Mouse (Mus musculus) megakaryocyte, embryonic 14.5 days (primary cell): ENCODE results near the gene Hist1h2ab. TPM values are rescaled to one million over a fixed set of nuclear protein-coding genes. Genes with fewer than 3 reads are reported as not detected.
"Not testable (repeated sequence)": the region's sequence is repeated elsewhere in the genome, so short reads cannot be mapped to it uniquely, and the experiment has no call there.

ENCODE experiments used
- H3K27me3 ChIP-seq: replicated peaks from 2 replicates; pipeline ENCODE3; 2012; ENCODE audit warnings: inconsistent platforms
- H3K36me3 ChIP-seq: replicated peaks from 2 replicates; pipeline ENCODE3; 2012; ENCODE audit warnings: low read length, inconsistent platforms, mixed read lengths
- H3K4me1 ChIP-seq: 2 replicates; pipeline ENCODE4 v1.6.1; 2012; ENCODE audit warnings: inconsistent platforms
- H3K4me3 ChIP-seq: replicated peaks from 2 replicates; pipeline ENCODE3; 2012; ENCODE audit warnings: moderate library complexity, mild to moderate bottlenecking, inconsistent platforms
- H3K9me3 ChIP-seq: 2 replicates; pipeline ENCODE4 v1.6.1; 2012; ENCODE audit warnings: inconsistent platforms
- FLI1 ChIP-seq: IDR thresholded peaks from 2 replicates; pipeline ENCODE4 v1.6.1; 2012; ENCODE audit warnings: low read length, inconsistent platforms, mixed read lengths
- GATA1 ChIP-seq: IDR thresholded peaks from 3 replicates; pipeline ENCODE4 v1.6.1; 2012; ENCODE audit warnings: mixed read lengths, low read length, inconsistent platforms, borderline replicate concordance
- polyA plus RNA-seq: library from polyadenylated mRNA; stranded (reverse); fragments of >175 nt; gene quantifications from 2 replicates; pipeline ENCODE4 v1.2.3, GENCODE M21; 2012; ENCODE audit warnings: low replicate concordance; ENCODE audit not compliant: insufficient read depth

The Hist1h2ab gene
- polyA plus RNA-seq, 1 experiment, result 17.5 TPM

GRCm38 (mm10) chr13:23717176-23717575 lies 33.8 kb upstream of the Hist1h2ab start:
- Histone ChIP-seq H3K4me3 (no peak overlapping the region), H3K27me3 (peaks cover 8% of the 10 kb centered on the region), H3K9me3 (no peaks in the 10 kb centered on the region), H3K36me3 (no peaks in the 10 kb centered on the region), H3K4me1 (peaks cover 22% of the 10 kb centered on the region)
- TF ChIP-seq FLI1 (no peak), GATA1 (no peak)

GRCm38 (mm10) chr13:23717593-23718245 lies 33.2 kb upstream of the Hist1h2ab start:
- H3K36me3 ChIP-seq, H3K9me3 ChIP-seq, H3K4me3 ChIP-seq, H3K27me3 ChIP-seq: not testable (repeated sequence)
- peaks cover 19% of the 10 kb centered on the region for H3K4me1 ChIP-seq

- H3K4me1 ChIP-seq, result peaks cover 19% of the 10 kb centered on the region
- no peaks in the 10 kb centered on the region for H3K36me3 ChIP-seq
- TF ChIP-seq FLI1 (no peak), GATA1 (no peak)
- H3K9me3 ChIP-seq, result no peaks in the 10 kb centered on the region
- peaks cover 2% of the 10 kb centered on the region for H3K27me3 ChIP-seq
- no peak overlapping the region for H3K4me3 ChIP-seq
Measured at GRCm38 (mm10) chr13:23724239-23724638, 26.7 kb upstream of the Hist1h2ab start.

GRCm38 (mm10) chr13:23725213-23725612 lies 25.7 kb upstream of the Hist1h2ab start:
- peaks cover 26% of the 10 kb centered on the region for H3K4me1 ChIP-seq
- TF ChIP-seq FLI1 (no peak), GATA1 (no peak)
- H3K27me3 ChIP-seq, result peaks cover 2% of the 10 kb centered on the region
- no peaks in the 10 kb centered on the region for H3K36me3 ChIP-seq
- no peak overlapping the region for H3K4me3 ChIP-seq
- H3K9me3 ChIP-seq, result no peaks in the 10 kb centered on the region

GRCm38 (mm10) chr13:23728472-23729191 lies 22.3 kb upstream of the Hist1h2ab start:
- Histone ChIP-seq H3K4me1 (peaks cover 30% of the 10 kb centered on the region), H3K9me3 (no peaks in the 10 kb centered on the region), H3K36me3 (no peaks in the 10 kb centered on the region), H3K27me3 (no peaks in the 10 kb centered on the region), H3K4me3 (no peak overlapping the region)
- TF ChIP-seq GATA1 (no peak), FLI1 (no peak)

- Histone ChIP-seq H3K27me3 (no peaks in the 10 kb centered on the region), H3K9me3 (no peaks in the 10 kb centered on the region), H3K4me1 (peaks cover 26% of the 10 kb centered on the region), H3K36me3 (no peaks in the 10 kb centered on the region), H3K4me3 (peak overlapping the region; percentile 26)
- TF ChIP-seq FLI1, result no peak
- no peak for TF ChIP-seq GATA1
Measured at GRCm38 (mm10) chr13:23729192-23729525, 21.8 kb upstream of the Hist1h2ab start.

- Histone ChIP-seq H3K9me3 (no peaks in the 10 kb centered on the region), H3K4me1 (peaks cover 23% of the 10 kb centered on the region), H3K4me3 (no peak overlapping the region), H3K36me3 (no peaks in the 10 kb centered on the region), H3K27me3 (no peaks in the 10 kb centered on the region)
- TF ChIP-seq FLI1 (no peak), GATA1 (no peak)
Measured at GRCm38 (mm10) chr13:23729706-23730105, 21.2 kb upstream of the Hist1h2ab start.

- no peak overlapping the region for H3K4me3 ChIP-seq
- H3K36me3 ChIP-seq, result no peaks in the 10 kb centered on the region
- no peaks in the 10 kb centered on the region for H3K27me3 ChIP-seq
- H3K9me3 ChIP-seq, result no peaks in the 10 kb centered on the region
- peaks cover 19% of the 10 kb centered on the region for H3K4me1 ChIP-seq
- TF ChIP-seq FLI1, result no peak
- no peak for TF ChIP-seq GATA1
Measured at GRCm38 (mm10) chr13:23730479-23730878, 20.4 kb upstream of the Hist1h2ab start.

GRCm38 (mm10) chr13:23732156-23732804 lies 18.6 kb upstream of the Hist1h2ab start:
- Histone ChIP-seq H3K4me3 (no peak overlapping the region), H3K36me3 (no peaks in the 10 kb centered on the region), H3K9me3 (no peaks in the 10 kb centered on the region), H3K4me1 (peaks cover 19% of the 10 kb centered on the region), H3K27me3 (no peaks in the 10 kb centered on the region)
- TF ChIP-seq GATA1, result no peak
- TF ChIP-seq FLI1, result no peak

- Histone ChIP-seq H3K27me3 (no peaks in the 10 kb centered on the region), H3K36me3 (no peaks in the 10 kb centered on the region), H3K4me3 (no peak overlapping the region), H3K4me1 (peaks cover 20% of the 10 kb centered on the region), H3K9me3 (no peaks in the 10 kb centered on the region)
- TF ChIP-seq GATA1 (no peak), FLI1 (no peak)
Measured at GRCm38 (mm10) chr13:23737091-23737490, 13.8 kb upstream of the Hist1h2ab start.

GRCm38 (mm10) chr13:23738041-23738440 lies 12.9 kb upstream of the Hist1h2ab start:
- H3K27me3 ChIP-seq, result no peaks in the 10 kb centered on the region
- TF ChIP-seq FLI1 (no peak), GATA1 (no peak)
- H3K4me3 ChIP-seq, result peak overlapping the region; percentile 95
- H3K36me3 ChIP-seq, result no peaks in the 10 kb centered on the region
- H3K9me3 ChIP-seq, result no peaks in the 10 kb centered on the region
- peaks cover 23% of the 10 kb centered on the region for H3K4me1 ChIP-seq
